Mouse (Mus musculus) layer of hippocampus, postnatal 36 days (tissue): ENCODE measurements around the gene Pqlc2. TPM values are rescaled to one million over a fixed set of nuclear protein-coding genes. Genes with fewer than 3 reads are reported as not detected.
A peak's percentile ranks its signal among the peaks of the same experiment; 100 is the strongest.

ENCODE experiments used
- DNase-seq, 2 experiments: peaks; one replicate each; pipeline ENCODE4 v3.0.0; 2022
- microRNA-seq, 2 experiments: library from miRNA; unstranded; fragments of <30 nt; microRNA quantifications; one replicate each; pipeline ENCODE4 v1.2.0; 2021
- total RNA-seq, 2 experiments: library from RNA; stranded (reverse); gene quantifications; 2 replicates each; pipeline ENCODE4 v1.2.3; 2021

Gene Pqlc2
- total RNA-seq, 2 experiments from 2014 or later = 11.9 to 13.2 TPM

- no peak for DNase-seq
Measured at GRCm38 (mm10) chr4:139259302-139259871, 51.1 kb downstream of the Pqlc2 start.

- no peak for DNase-seq
Measured at GRCm38 (mm10) chr4:139258621-139259301, 51.7 kb downstream of the Pqlc2 start.

- DNase-seq = no peak
Measured at GRCm38 (mm10) chr4:139256708-139257107, 53.8 kb downstream of the Pqlc2 start.

- no peak for DNase-seq
Measured at GRCm38 (mm10) chr4:139256146-139256545, 54.4 kb downstream of the Pqlc2 start.

GRCm38 (mm10) chr4:139253206-139253605 is 57.3 kb downstream of the Pqlc2 start:
- DNase-seq = no peak

- DNase-seq = peak; percentile 68 to 78
Measured at GRCm38 (mm10) chr4:139252051-139252760, 58.3 kb downstream of the Pqlc2 start.

GRCm38 (mm10) chr4:139250886-139251285 is 59.6 kb downstream of the Pqlc2 start:
- no peak for DNase-seq

- DNase-seq = no peak
Measured at GRCm38 (mm10) chr4:139250043-139250442, 60.5 kb downstream of the Pqlc2 start.

- DNase-seq = no peak
Measured at GRCm38 (mm10) chr4:139248736-139249135, 61.8 kb downstream of the Pqlc2 start.

- DNase-seq = no peak
Measured at GRCm38 (mm10) chr4:139247966-139248365, 62.5 kb downstream of the Pqlc2 start.

- DNase-seq = no peak
Measured at GRCm38 (mm10) chr4:139246130-139246877, 64.2 kb downstream of the Pqlc2 start.

GRCm38 (mm10) chr4:139245534-139245933 is 65.0 kb downstream of the Pqlc2 start:
- DNase-seq = no peak

GRCm38 (mm10) chr4:139244766-139245165 is 65.7 kb downstream of the Pqlc2 start:
- no peak for DNase-seq

GRCm38 (mm10) chr4:139244176-139244575 is 66.3 kb downstream of the Pqlc2 start:
- no peak for DNase-seq

Small RNAs within 50 kb of the gene (microRNA-seq; reads per million reads assigned to microRNA genes)
- gene Gm24245 (0 reads per million in 2 experiments), gene Gm25732 (0.60 to 0.63 reads per million in 2 experiments)

Other genes with a start within 250 kb of the Pqlc2 start
- 1 to 10 TPM; 6.5 to 8.8 TPM for gene Htr6, start 235.1 kb downstream of the Pqlc2 start, total RNA-seq
- 10 to 100 TPM; 77.2 to 86.8 TPM for gene Nbl1, start 217.7 kb downstream of the Pqlc2 start, total RNA-seq
- gene Minos1, start 179.6 kb downstream of the Pqlc2 start, total RNA-seq = 100 to 1,000 TPM; 198 to 212 TPM
- gene Capzb, start 117.8 kb downstream of the Pqlc2 start, total RNA-seq = 100 to 1,000 TPM; 417 to 423 TPM
- gene Akr7a5, start within 50 bp of the Pqlc2 start, total RNA-seq = 10 to 100 TPM; 32.1 to 32.3 TPM
- gene Mrto4, start 41.9 kb upstream of the Pqlc2 start, total RNA-seq = 10 to 100 TPM; 48.1 to 48.3 TPM
- 10 to 100 TPM; 87.9 to 89.8 TPM for gene Emc1, start 41.9 kb upstream of the Pqlc2 start, total RNA-seq
- 100 to 1,000 TPM; 149 to 168 TPM for gene Ubr4, start 41.9 kb upstream of the Pqlc2 start, total RNA-seq
- gene Iffo2, start 219.8 kb upstream of the Pqlc2 start, total RNA-seq = 10 to 100 TPM; 15.3 to 18.0 TPM